Mouse (Mus musculus): Measurements from ENCODE around the gene Dnah10.

GRCm38 (mm10) chr5:124852294-124852693 lies 127.4 kb downstream of the Dnah10 start:
- TF ChIP-seq POLR2A (IDR thresholded peaks at IDR 0.05; ENCODE audit: borderline replicate concordance, control insufficient read depth, low read depth, low read length): no peak
- no peak for TF ChIP-seq CTCF (IDR thresholded peaks at IDR 0.05; ENCODE audit: control insufficient read depth, insufficient read depth, low read length)
